ENCODE assay signal across 8 mouse cellular contexts in the genomic region with DNA sequence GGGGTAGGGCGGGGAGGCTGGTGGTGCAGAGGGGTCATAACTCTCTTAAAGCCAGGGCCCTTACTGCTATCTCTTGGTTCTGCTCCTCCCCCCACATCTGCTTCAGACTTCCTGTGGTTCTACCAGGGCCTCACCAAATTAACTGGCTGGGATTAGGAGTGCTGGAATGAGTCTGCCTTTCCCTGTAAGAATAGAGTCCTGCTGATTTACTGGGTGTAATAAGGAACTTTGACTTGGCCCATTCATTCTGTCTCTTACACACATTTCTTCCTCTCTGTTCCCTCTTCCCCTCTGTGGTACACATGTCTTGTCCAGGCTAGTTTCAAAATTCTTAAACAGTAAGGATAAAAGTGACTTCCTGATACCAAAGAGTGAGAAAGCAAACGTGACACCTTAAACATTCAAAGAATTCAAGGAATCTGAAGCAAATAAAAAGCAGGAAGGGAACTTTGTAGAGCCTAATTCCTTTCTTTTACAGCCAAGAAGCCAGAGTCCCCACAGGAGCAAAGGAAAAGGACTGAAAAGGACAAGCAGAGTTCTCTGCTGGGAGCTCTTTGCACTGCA. TPM values are rescaled to one million over a fixed set of nuclear protein-coding genes. Genes with fewer than 3 reads are reported as not detected.
DNase-seq lines count a peak whose midpoint lies in the region; ATAC-seq lines count a peak whose summit lies in the region.

No protein-coding gene starts in this region.

- H3K36me3 ChIP-seq in midbrain, embryonic 12.5 days, result no peaks in the 10 kb centered on the region
- no peaks in the 10 kb centered on the region for H3K36me3 ChIP-seq in midbrain, embryonic 14.5 days (ENCODE audit: control insufficient read depth, insufficient read depth, low read length)
- H3K36me3 ChIP-seq in embryonic facial prominence, embryonic 15.5 days, result no peaks in the 10 kb centered on the region
- no peaks in the 10 kb centered on the region for H3K36me3 ChIP-seq in limb, embryonic 13.5 days

- peaks cover 15% of the 10 kb centered on the region; the same call in 1 of the 2 replicates for H3K4me1 ChIP-seq in midbrain, embryonic 12.5 days
- 0 out of 2 replicates have a peak, but pooled peaks cover 4% of the 10 kb centered on the region for H3K4me1 ChIP-seq in midbrain, embryonic 14.5 days (ENCODE audit: control insufficient read depth, insufficient read depth, low read length)
- H3K4me1 ChIP-seq in embryonic facial prominence, embryonic 15.5 days, result peaks cover 13% of the 10 kb centered on the region; the same call in 1 of the 2 replicates
- H3K4me1 ChIP-seq in limb, embryonic 13.5 days, result peaks cover 27% of the 10 kb centered on the region

- no peak for DNase-seq in midbrain, embryonic 14.5 days
- DNase-seq in yolk sac, embryonic 10.5 days (ENCODE audit: low spot score), result peak; percentile 78
- DNase-seq in gastrocnemius, postnatal 14 days, result no peak
- no peak for DNase-seq in layer of hippocampus, adult 11-12 months (ENCODE audit: low spot score)

- H3K9ac ChIP-seq in midbrain, embryonic 12.5 days (replicated peaks), result no peak overlapping the region
- no peak overlapping the region for H3K9ac ChIP-seq in midbrain, embryonic 14.5 days (replicated peaks; ENCODE audit: low read length)
- no peak overlapping the region for H3K9ac ChIP-seq in embryonic facial prominence, embryonic 15.5 days
- no peak overlapping the region for H3K9ac ChIP-seq in limb, embryonic 13.5 days

- no peak overlapping the region for H3K4me2 ChIP-seq in midbrain, embryonic 12.5 days (replicated peaks)
- no peak overlapping the region for H3K4me2 ChIP-seq in midbrain, embryonic 14.5 days (ENCODE audit: low read length)
- no peak overlapping the region for H3K4me2 ChIP-seq in embryonic facial prominence, embryonic 15.5 days (replicated peaks)
- peak overlapping the region; percentile 28; the same call in 1 of the 2 replicates for H3K4me2 ChIP-seq in limb, embryonic 13.5 days (replicated peaks)

- 9% methylated on average over 2 of the region's 2 CpGs for WGBS in midbrain, embryonic 12.5 days
- WGBS in midbrain, embryonic 14.5 days, result 21% methylated on average over 2 of the region's 2 CpGs
- WGBS in embryonic facial prominence, embryonic 15.5 days, result 22% methylated on average over 2 of the region's 2 CpGs
- WGBS in limb, embryonic 13.5 days, result 0% methylated on average over 2 of the region's 2 CpGs

- ATAC-seq in midbrain, embryonic 12.5 days (ENCODE audit: low FRiP score, low read depth), result no peak
- no peak for ATAC-seq in midbrain, embryonic 14.5 days (ENCODE audit: low FRiP score, low TSS enrichment)
- ATAC-seq in embryonic facial prominence, embryonic 15.5 days (ENCODE audit: insufficient number of reproducible peaks, low FRiP score, low TSS enrichment, low read depth), result no peak
- ATAC-seq in limb, embryonic 13.5 days (ENCODE audit: low FRiP score, low read depth), result peak; percentile 32; the same call in 1 of the 2 replicates
- no peak for ATAC-seq in cerebellum, adult (ENCODE audit: insufficient number of reproducible peaks, low FRiP score, low TSS enrichment)

- no peak overlapping the region for H3K4me3 ChIP-seq in midbrain, embryonic 12.5 days
- no peak overlapping the region for H3K4me3 ChIP-seq in midbrain, embryonic 14.5 days (replicated peaks; ENCODE audit: low read depth, low read length)
- no peak overlapping the region for H3K4me3 ChIP-seq in embryonic facial prominence, embryonic 15.5 days (replicated peaks)
- no peak overlapping the region for H3K4me3 ChIP-seq in limb, embryonic 13.5 days

- H3K27ac ChIP-seq in midbrain, embryonic 12.5 days (replicated peaks), result peak overlapping the region; percentile 54
- H3K27ac ChIP-seq in midbrain, embryonic 14.5 days (replicated peaks; ENCODE audit: low read depth, low read length), result no peak overlapping the region
- H3K27ac ChIP-seq in embryonic facial prominence, embryonic 15.5 days (replicated peaks), result peak overlapping the region; percentile 69
- peak overlapping the region; percentile 86 for H3K27ac ChIP-seq in limb, embryonic 13.5 days

- intact Hi-C loops in gastrocnemius, postnatal 14 days (cut with DNase I; ENCODE audit: low total_unique reads), result no loop called here

- H3K9me3 ChIP-seq in midbrain, embryonic 12.5 days, result no peaks in the 10 kb centered on the region
- no peaks in the 10 kb centered on the region for H3K9me3 ChIP-seq in midbrain, embryonic 14.5 days (ENCODE audit: control insufficient read depth, low read length)
- H3K9me3 ChIP-seq in embryonic facial prominence, embryonic 15.5 days (replicated peaks), result no peaks in the 10 kb centered on the region
- H3K9me3 ChIP-seq in limb, embryonic 13.5 days, result no peaks in the 10 kb centered on the region

- H3K27me3 ChIP-seq in midbrain, embryonic 12.5 days, result no peaks in the 10 kb centered on the region
- no peaks in the 10 kb centered on the region for H3K27me3 ChIP-seq in midbrain, embryonic 14.5 days (ENCODE audit: control insufficient read depth, insufficient read depth, low read length)
- no peaks in the 10 kb centered on the region for H3K27me3 ChIP-seq in embryonic facial prominence, embryonic 15.5 days
- H3K27me3 ChIP-seq in limb, embryonic 13.5 days, result no peaks in the 10 kb centered on the region

RNA-seq across cellular contexts. Expression of a gene that starts 3.1 kb away (rescaled TPM):
- polyA plus RNA-seq in midbrain, embryonic 12.5 days (2016; fragmentation: Nextera tagmentation; extraction: Ambion mirVana), result 13.9 and 14.2 TPM in 2 replicates
- 3.3 and 5.7 TPM in 2 replicates for polyA plus RNA-seq in midbrain, embryonic 14.5 days (2014; fragmentation: Nextera tagmentation; extraction: Ambion mirVana)
- 12.9 and 13.1 TPM in 2 replicates for polyA plus RNA-seq in embryonic facial prominence, embryonic 15.5 days (2015; fragmentation: Nextera tagmentation; extraction: Ambion mirVana)
- polyA plus RNA-seq in limb, embryonic 13.5 days (2015; fragmentation: Nextera tagmentation; extraction: Ambion mirVana), result 13.9 and 15.6 TPM in 2 replicates
- total RNA-seq in gastrocnemius, postnatal 14 days (2021), result 1 to 10 TPM; 2.6 to 2.9 TPM
